Mouse (Mus musculus) stomach, embryonic 14.5 days (tissue): Measurements from ENCODE around the gene Brd2. TPM values are rescaled to one million over a fixed set of nuclear protein-coding genes. Genes with fewer than 3 reads are reported as not detected.

Experiments used
- ATAC-seq: fragments of 200-750 bp; cut with Nextera tagmentation; 2 replicates; pipeline ENCODE4 v1.8.0; 2017; ENCODE audit warnings: low read depth, moderate TSS enrichment; ENCODE audit not compliant: insufficient number of reproducible peaks, insufficient read depth, low FRiP score
- H3K27ac ChIP-seq: fragments of 300-500 bp; sonication (generic); 2 replicates; pipeline ENCODE4 v1.5.1; 2014; ENCODE audit warnings: mild to moderate bottlenecking, low read length, moderate library complexity, mixed read lengths
- H3K27me3 ChIP-seq: fragments of 300-500 bp; sonication (generic); 2 replicates; pipeline ENCODE4 v1.6.1; 2014; ENCODE audit warnings: low read length, control low read depth, mixed read lengths; ENCODE audit not compliant: control insufficient read depth, insufficient read depth
- H3K36me3 ChIP-seq: fragments of 300-500 bp; sonication (generic); 2 replicates; pipeline ENCODE4 v1.6.1; 2014; ENCODE audit warnings: mild to moderate bottlenecking, control low read depth, low read length, moderate library complexity, mixed read lengths; ENCODE audit not compliant: control insufficient read depth, insufficient read depth
- H3K4me1 ChIP-seq: fragments of 300-500 bp; sonication (generic); 2 replicates; pipeline ENCODE4 v1.6.1; 2014; ENCODE audit warnings: low read length, control low read depth, mixed read lengths; ENCODE audit not compliant: control insufficient read depth, insufficient read depth
- H3K4me2 ChIP-seq: fragments of 300-500 bp; sonication (generic); replicated peaks from 2 replicates; pipeline ENCODE4 v1.6.1; 2014; ENCODE audit warnings: low read depth, low read length, control low read depth
- H3K4me3 ChIP-seq: fragments of 300-500 bp; sonication (generic); 2 replicates; pipeline ENCODE4 v1.5.1; 2014; ENCODE audit warnings: low read depth, low read length, control low read depth
- H3K9ac ChIP-seq: fragments of 300-500 bp; sonication (generic); replicated peaks from 2 replicates; pipeline ENCODE4 v1.6.1; 2014; ENCODE audit warnings: low read depth, mild to moderate bottlenecking, control low read depth, low read length, moderate library complexity, mixed read lengths
- H3K9me3 ChIP-seq: fragments of 300-500 bp; sonication (generic); 2 replicates; pipeline ENCODE4 v1.6.1; 2016; ENCODE audit warnings: low read depth, low read length, control low read depth; ENCODE audit not compliant: control insufficient read depth
- WGBS: fragments of 180-500 bp; shearing (Covaris S2); extraction: QIAGEN DNeasy Blood & Tissue Kit; methylation state at CpG from one replicate; pipeline ENCODE4 v1.1.7; 2014; 5-methylcytosine and 5-hydroxymethylcytosine counted together
- polyA plus RNA-seq: library from polyadenylated mRNA; unstranded; fragments of >200 nt; fragmentation: Nextera tagmentation; extraction: Ambion mirVana; gene quantifications from 2 replicates; pipeline ENCODE4 v1.2.1, GENCODE M21; 2014

Gene Brd2
- polyA plus RNA-seq, 1 experiment from 2014 or later, result 150 TPM

DNA sequence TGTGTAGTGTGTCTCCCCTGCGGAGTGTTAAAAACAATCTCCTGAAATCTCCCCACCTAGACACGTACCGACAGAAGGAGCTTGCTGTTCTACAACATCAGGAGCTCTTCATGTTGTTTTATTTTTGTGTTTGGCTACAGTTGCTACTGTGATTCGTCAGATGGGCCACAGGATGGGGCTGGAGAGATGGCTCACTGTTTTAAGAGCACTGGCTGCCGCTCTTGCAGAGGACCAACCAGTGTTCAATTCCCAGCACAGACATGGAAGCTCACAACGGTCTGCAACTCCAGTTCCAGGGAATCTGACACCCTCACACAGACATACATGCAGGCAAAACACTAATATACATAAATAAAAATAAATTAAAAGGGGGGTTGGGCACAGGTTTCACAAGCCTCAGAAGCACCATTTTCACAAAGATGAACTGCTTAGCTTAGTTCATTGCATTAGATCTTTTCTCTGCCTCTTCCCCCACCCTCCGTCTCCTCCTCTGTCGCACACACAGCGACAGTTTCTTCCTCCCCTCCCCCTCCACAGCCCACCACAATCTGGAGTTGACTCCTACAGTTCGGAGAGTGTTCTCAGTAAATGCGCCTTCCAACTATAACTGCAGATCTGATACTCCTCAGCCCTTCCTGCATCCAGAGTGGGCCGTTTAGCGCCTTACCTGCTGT is 6.0 kb upstream of the Brd2 start:
- WGBS, result 26% methylated on average over 13 of the region's 13 CpGs
- Histone ChIP-seq H3K4me2 (peak overlapping the region; percentile 13; the same call in 1 of the 2 replicates), H3K4me3 (0 out of 2 replicates have a peak overlapping the region, but pooled peaks have one; percentile 4), H3K27ac (no peak overlapping the region; the same call in 1 of the 2 replicates), H3K36me3 (no peaks in the 10 kb centered on the region), H3K4me1 (peaks cover 19% of the 10 kb centered on the region), H3K9me3 (no peaks in the 10 kb centered on the region), H3K9ac (no peak overlapping the region), H3K27me3 (no peaks in the 10 kb centered on the region)
- ATAC-seq, result no peak

- Histone ChIP-seq H3K9me3 (no peaks in the 10 kb centered on the region), H3K27ac (no peak overlapping the region), H3K4me1 (peaks cover 19% of the 10 kb centered on the region), H3K4me2 (no peak overlapping the region), H3K4me3 (no peak overlapping the region), H3K27me3 (no peaks in the 10 kb centered on the region), H3K36me3 (no peaks in the 10 kb centered on the region), H3K9ac (no peak overlapping the region)
- no peak for ATAC-seq
- WGBS, result 31% methylated on average over 6 of the region's 6 CpGs
These were observed 5.0 kb upstream of the Brd2 start for GRCm38 (mm10) chr17:34127475-34127874.

- Histone ChIP-seq H3K27me3 (no peaks in the 10 kb centered on the region), H3K4me3 (no peak overlapping the region), H3K9me3 (no peaks in the 10 kb centered on the region), H3K9ac (no peak overlapping the region), H3K27ac (no peak overlapping the region), H3K4me1 (peaks cover 19% of the 10 kb centered on the region), H3K4me2 (no peak overlapping the region), H3K36me3 (no peaks in the 10 kb centered on the region)
- 54% methylated on average over 9 of the region's 9 CpGs for WGBS
- no peak for ATAC-seq
These were observed 4.5 kb upstream of the Brd2 start for GRCm38 (mm10) chr17:34126826-34127420.

DNA sequence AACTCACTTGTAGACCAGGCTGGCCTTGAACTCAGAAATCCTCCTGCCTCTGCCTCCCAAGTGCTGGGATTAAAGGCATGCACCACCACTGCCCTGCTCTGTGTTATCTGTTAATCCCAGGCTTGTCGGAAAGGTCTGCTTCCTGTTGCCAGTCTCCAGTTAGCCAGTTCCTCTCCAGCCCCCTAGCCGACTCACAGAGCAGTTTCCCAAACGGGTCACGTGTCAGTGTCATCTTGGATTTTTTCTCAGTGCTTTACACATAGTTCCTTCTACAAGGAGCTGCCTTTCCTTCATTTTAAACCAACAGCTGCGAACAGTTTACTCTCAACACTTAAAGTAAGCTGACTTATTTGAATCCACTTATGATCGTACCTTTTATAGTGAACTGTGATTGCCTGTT is 2.2 kb upstream of the Brd2 start:
- ATAC-seq, result no peak
- H3K27me3 ChIP-seq, result no peaks in the 10 kb centered on the region
- H3K36me3 ChIP-seq, result no peaks in the 10 kb centered on the region
- H3K4me2 ChIP-seq, result no peak overlapping the region
- no peak overlapping the region for H3K4me3 ChIP-seq
- no peaks in the 10 kb centered on the region for H3K9me3 ChIP-seq
- WGBS, result 70% methylated on average over 6 of the region's 6 CpGs
- H3K9ac ChIP-seq, result no peak overlapping the region
- peaks cover 19% of the 10 kb centered on the region for H3K4me1 ChIP-seq
- H3K27ac ChIP-seq, result no peak overlapping the region

GRCm38 (mm10) chr17:34123518-34123917 is 1.1 kb upstream of the Brd2 start:
- Histone ChIP-seq H3K4me3 (peak overlapping the region; percentile 99), H3K9me3 (no peaks in the 10 kb centered on the region), H3K27ac (peak overlapping the region; percentile 100), H3K9ac (peak overlapping the region; percentile 90), H3K27me3 (no peaks in the 10 kb centered on the region), H3K36me3 (peaks cover 4% of the 10 kb centered on the region), H3K4me1 (peaks cover 12% of the 10 kb centered on the region), H3K4me2 (peak overlapping the region; percentile 98)
- ATAC-seq, result no peak
- 3% methylated on average over 2 of the region's 2 CpGs for WGBS

- Histone ChIP-seq H3K27ac (peak overlapping the region; percentile 100), H3K4me3 (peak overlapping the region; percentile 99), H3K9ac (peak overlapping the region; percentile 90), H3K27me3 (no peaks in the 10 kb centered on the region), H3K4me2 (peak overlapping the region; percentile 98), H3K4me1 (peaks cover 12% of the 10 kb centered on the region), H3K36me3 (peaks cover 8% of the 10 kb centered on the region), H3K9me3 (no peaks in the 10 kb centered on the region)
- 2% methylated on average over 7 of the region's 7 CpGs for WGBS
- no peak for ATAC-seq
These were observed 677 bp upstream of the Brd2 start for GRCm38 (mm10) chr17:34123111-34123510.

DNA sequence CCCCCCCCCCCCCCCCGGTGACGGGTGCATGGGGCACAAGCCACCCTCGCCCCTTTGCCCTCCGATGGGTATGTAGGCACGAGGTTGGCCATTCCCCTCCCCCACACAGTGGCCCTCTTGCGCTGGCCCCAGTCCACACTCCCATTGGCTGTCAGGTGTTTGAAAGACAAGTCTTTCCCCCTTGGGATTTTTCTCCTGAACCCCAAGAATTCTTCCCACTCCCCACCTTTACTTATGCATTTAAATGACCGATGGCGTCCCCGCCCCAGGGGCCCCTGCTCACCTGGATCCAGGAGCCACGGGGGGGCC is 601 bp downstream of the Brd2 start:
- Histone ChIP-seq H3K27me3 (no peaks in the 10 kb centered on the region), H3K9ac (peak overlapping the region; percentile 90), H3K4me3 (peak overlapping the region; percentile 99), H3K4me2 (peak overlapping the region; percentile 98), H3K36me3 (peaks cover 15% of the 10 kb centered on the region), H3K9me3 (no peaks in the 10 kb centered on the region), H3K4me1 (peaks cover 8% of the 10 kb centered on the region), H3K27ac (peak overlapping the region; percentile 100)
- 3% methylated on average over 5 of the region's 10 CpGs for WGBS
- no peak for ATAC-seq

DNA sequence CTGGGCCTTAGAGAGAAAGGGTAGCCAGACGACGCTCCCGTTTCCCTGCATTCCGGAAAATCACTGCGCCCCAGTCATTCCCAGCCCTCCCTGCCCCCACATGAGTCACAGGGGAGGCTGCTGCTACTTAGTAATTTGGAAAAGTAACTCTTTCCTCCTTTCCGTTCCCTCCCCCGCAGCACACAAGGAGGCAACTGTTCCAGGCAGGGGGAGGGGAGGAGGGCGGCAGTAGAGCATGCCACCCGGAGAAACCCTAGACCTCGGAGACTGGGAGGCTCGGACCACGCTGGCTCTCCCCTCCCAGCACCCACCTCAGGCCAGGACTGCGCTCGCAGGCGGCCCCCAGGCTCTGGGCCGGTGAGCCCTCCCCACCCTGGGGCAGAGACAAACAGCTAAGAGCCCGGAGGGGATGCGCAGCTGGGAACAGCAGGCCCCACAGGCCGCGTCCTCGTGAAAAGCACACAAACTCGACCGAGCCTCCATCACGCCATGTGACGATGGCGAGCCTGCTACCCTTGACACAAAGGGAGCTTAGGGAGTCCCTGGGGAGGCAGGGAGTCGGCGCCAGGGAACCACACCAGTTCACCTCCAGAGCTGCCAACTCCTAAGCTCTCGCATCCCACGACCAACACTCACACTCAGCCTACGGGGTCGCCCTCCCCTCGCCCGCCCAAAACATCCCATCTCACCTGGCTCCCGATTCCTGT is 1.1 kb downstream of the Brd2 start:
- 0% methylated on average over 31 of the region's 35 CpGs for WGBS
- no peaks in the 10 kb centered on the region for H3K27me3 ChIP-seq
- peaks cover 20% of the 10 kb centered on the region for H3K36me3 ChIP-seq
- H3K4me1 ChIP-seq, result peaks cover 14% of the 10 kb centered on the region
- ATAC-seq, result peak; percentile 12; the same call in 1 of the 2 replicates
- peak overlapping the region; percentile 99 for H3K4me3 ChIP-seq
- H3K27ac ChIP-seq, result peak overlapping the region; percentile 100
- H3K9ac ChIP-seq, result peak overlapping the region; percentile 90
- no peaks in the 10 kb centered on the region for H3K9me3 ChIP-seq
- peak overlapping the region; percentile 98 for H3K4me2 ChIP-seq
